Mouse (Mus musculus): ENCODE data around the gene Zfp169. TPM values are rescaled to one million over a fixed set of nuclear protein-coding genes. Genes with fewer than 3 reads are reported as not detected.

Zfp169 gene
- total and polyA plus RNA-seq, 3 experiments = 2.9 to 6.6 (median 4.2) TPM

DNA sequence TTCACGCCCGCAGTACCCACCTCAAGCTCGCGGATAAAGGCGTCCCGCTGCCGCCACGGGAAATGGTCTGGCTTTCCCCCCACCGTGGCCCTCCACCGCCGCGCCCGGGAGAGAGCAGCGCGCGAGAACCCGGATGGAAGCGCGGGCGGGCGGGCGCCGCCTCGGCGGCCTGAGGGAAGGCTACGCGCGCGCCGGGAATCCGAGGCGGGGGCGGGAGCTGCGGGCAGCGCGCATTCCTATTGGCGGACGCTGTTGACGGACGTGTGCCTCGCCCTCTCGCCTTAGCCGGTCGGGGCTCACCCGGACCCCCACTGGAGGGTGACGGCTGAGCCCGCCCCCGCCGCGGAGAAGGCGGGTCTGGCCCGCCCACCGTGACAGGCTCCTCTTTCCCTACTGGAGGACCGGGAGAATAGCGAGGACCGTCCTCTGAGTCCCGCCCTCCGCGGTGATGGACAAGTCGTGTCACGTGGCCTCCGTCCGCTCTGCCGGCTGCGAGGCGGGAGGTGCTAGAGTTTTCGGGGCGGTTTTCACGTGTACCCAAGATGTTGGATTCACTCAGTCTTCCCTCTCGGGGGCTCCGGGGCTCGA lies 33.2 kb upstream of the Zfp169 start (continued):
- TF ChIP-seq PAX5 (IDR thresholded peaks at IDR 0.05; ENCODE audit: low read length) (no peak), GABPA (IDR thresholded peaks at IDR 0.05; ENCODE audit: insufficient replicate concordance, low read depth, low read length) (no peak), EP300 (IDR thresholded peaks at IDR 0.05; ENCODE audit: low read length) (no peak), ZC3H11A (IDR thresholded peaks at IDR 0.05; ENCODE audit: low read depth, low read length) (no peak), POLR2A (IDR thresholded peaks at IDR 0.05; ENCODE audit: low read depth, low read length) (peak; percentile 80), MYC (IDR thresholded peaks at IDR 0.05; ENCODE audit: low read depth, low read length) (peak; percentile 73), MAX (IDR thresholded peaks at IDR 0.05; ENCODE audit: low read length) (peak; percentile 99), USF2 (conservative IDR thresholded peaks at IDR 0.05; ENCODE audit: low read depth, low read length) (peak; percentile 93)

GRCm38 (mm10) chr13:48545476-48546281 lies 32.4 kb upstream of the Zfp169 start:
- dilution Hi-C loops (cut with MboI; ENCODE audit: extremely low pct_ligation_motif_present, extremely low pct_unique_long_range_greater_than_20kb, low sequenced_read_pairs) = no loop called here
- in situ Hi-C loops (cut with MboI; ENCODE audit: low pct_ligation_motif_present, low pct_unique_long_range_greater_than_20kb, low sequenced_read_pairs) = loop anchor here (25.0 kb wide), 1 partner anchor 267 kb away; no protein-coding TSS in a partner anchor
- peak; percentile 98 for DNase-seq (ENCODE audit: extremely low read depth)
- H3K4me1 ChIP-seq (ENCODE audit: control insufficient read depth in 1 of 2, insufficient read depth in 2 of 2) = peaks cover 0 to 38% of the 10 kb centered on the region in 2 experiments; a peak in 2 of 4 replicates
- H3K4me2 ChIP-seq (ENCODE audit: insufficient read depth, low read depth, poor library complexity, severe bottlenecking) = peak overlapping the region; percentile 39; the same call in 1 of the 2 replicates
- peak overlapping the region; percentile 89 for H3K27ac ChIP-seq (ENCODE audit: insufficient read depth, low read depth)
- no peaks in the 10 kb centered on the region for H3K9me3 ChIP-seq (replicated peaks; ENCODE audit: low read length)
- no peak for TF ChIP-seq ZC3H11A (IDR thresholded peaks at IDR 0.05; ENCODE audit: low read depth, low read length)
- no peak for TF ChIP-seq MAFK (IDR thresholded peaks at IDR 0.05; ENCODE audit: insufficient replicate concordance, low read length)
- TF ChIP-seq ZMIZ1 (IDR thresholded peaks at IDR 0.05; ENCODE audit: low read depth, low read length) = peak; percentile 28; the same call in 1 of the 2 replicates
- TF ChIP-seq GABPA (IDR thresholded peaks at IDR 0.05; ENCODE audit: insufficient replicate concordance, low read depth, low read length) = no peak
- TF ChIP-seq BHLHE40 (IDR thresholded peaks at IDR 0.05; ENCODE audit: low read depth, low read length) = no peak
- no peak for TF ChIP-seq CHD1 (IDR thresholded peaks at IDR 0.05; ENCODE audit: low read depth, low read length)
- 0 out of 2 replicates have a peak, but pooled peaks have one; percentile 42 for TF ChIP-seq E2F4 (IDR thresholded peaks at IDR 0.05; ENCODE audit: insufficient replicate concordance, low read depth, low read length)
- 0 out of 2 replicates have a peak, but pooled peaks have one; percentile 20 for TF ChIP-seq JUN (IDR thresholded peaks at IDR 0.05; ENCODE audit: insufficient read depth, low read depth, low read length)
- peak; percentile 75 for TF ChIP-seq ELF1 (IDR thresholded peaks at IDR 0.05; ENCODE audit: low read depth, low read length)
- TF ChIP-seq USF1 (IDR thresholded peaks at IDR 0.05; ENCODE audit: low read depth, low read length) = no peak
- no peak for TF ChIP-seq USF2 (conservative IDR thresholded peaks at IDR 0.05; ENCODE audit: low read depth, low read length)
- TF ChIP-seq ETS1 (conservative IDR thresholded peaks at IDR 0.05; ENCODE audit: low read depth, low read length) = 0 out of 2 replicates have a peak, but pooled peaks have one; percentile 29
- TF ChIP-seq SIN3A (IDR thresholded peaks at IDR 0.05; ENCODE audit: low read length) = peak; percentile 42; the same call in 1 of the 2 replicates
- TF ChIP-seq MAX (IDR thresholded peaks at IDR 0.05; ENCODE audit: low read length) = peak; percentile 47; the same call in 1 of the 2 replicates
- peak; percentile 42; the same call in 1 of the 2 replicates for TF ChIP-seq POLR2A (IDR thresholded peaks at IDR 0.05; ENCODE audit: low read depth, low read length)
- no peak for TF ChIP-seq TBP (conservative IDR thresholded peaks at IDR 0.05; ENCODE audit: low read depth, low read length)
- TF ChIP-seq MEF2A (IDR thresholded peaks at IDR 0.05; ENCODE audit: borderline replicate concordance, low read depth, low read length) = peak; percentile 65; the same call in 1 of the 2 replicates
- TF ChIP-seq HCFC1 (IDR thresholded peaks at IDR 0.05; ENCODE audit: low read depth, low read length) = peak; percentile 82
- TF ChIP-seq UBTF (IDR thresholded peaks at IDR 0.05; ENCODE audit: low read depth, low read length) = 0 out of 2 replicates have a peak, but pooled peaks have one; percentile 5
- no peak for TF ChIP-seq ZKSCAN1 (IDR thresholded peaks at IDR 0.05; ENCODE audit: borderline replicate concordance, low read depth, low read length)
- no peak for TF ChIP-seq ZNF384 (IDR thresholded peaks at IDR 0.05; ENCODE audit: low read depth, low read length)
- peak; percentile 97 for TF ChIP-seq CHD2 (IDR thresholded peaks at IDR 0.05; ENCODE audit: low read length)
- TF ChIP-seq EP300 (IDR thresholded peaks at IDR 0.05; ENCODE audit: low read length) = no peak
- TF ChIP-seq POLR2AphosphoS2 (IDR thresholded peaks at IDR 0.05; ENCODE audit: low read depth, low read length) = peak; percentile 70; the same call in 1 of the 2 replicates
- peak; percentile 90 for TF ChIP-seq MAZ (IDR thresholded peaks at IDR 0.05; ENCODE audit: low read depth, low read length)
- no peak for TF ChIP-seq CTCF (conservative IDR thresholded peaks at IDR 0.05 in 1 of 2, IDR thresholded peaks at IDR 0.05 in 1 of 2; ENCODE audit: low read depth in 2 of 2, low read length in 2 of 2)
- TF ChIP-seq NRF1 (IDR thresholded peaks at IDR 0.05; ENCODE audit: low read depth, low read length) = no peak
- peak; percentile 46; the same call in 1 of the 2 replicates for TF ChIP-seq TCF12 (IDR thresholded peaks at IDR 0.05; ENCODE audit: low read depth, low read length)
- TF ChIP-seq MYC (IDR thresholded peaks at IDR 0.05; ENCODE audit: low read depth, low read length) = no peak
- peak; percentile 77; the same call in 1 of the 2 replicates for TF ChIP-seq KAT2A (IDR thresholded peaks at IDR 0.05; ENCODE audit: insufficient replicate concordance, low read length)
- H3K9ac ChIP-seq (ENCODE audit: insufficient read depth, low read depth) = peak overlapping the region; percentile 98
- H3K36me3 ChIP-seq (replicated peaks in 1 of 2; ENCODE audit: control insufficient read depth in 1 of 2, insufficient read depth in 1 of 2, low read length in 1 of 2) = peaks cover 0 to 3% of the 10 kb centered on the region in 2 experiments
- peaks cover 37% of the 10 kb centered on the region for H3K79me2 ChIP-seq (replicated peaks; ENCODE audit: control insufficient read depth, extremely low read depth, insufficient read depth, poor library complexity, severe bottlenecking)
- H3K27me3 ChIP-seq (replicated peaks) = no peaks in the 10 kb centered on the region
- H3K4me3 ChIP-seq (replicated peaks in 1 of 3; ENCODE audit: low read depth in 2 of 3, low read length in 2 of 3, poor library complexity in 1 of 3) = peak overlapping the region; percentile 80 to 96 (median 89)

Measured in CH12.LX (cell line).